Mouse (Mus musculus) lung, adult 2 months (tissue): ENCODE results near the gene Tgoln1. TPM values are rescaled to one million over a fixed set of nuclear protein-coding genes. Genes with fewer than 3 reads are reported as not detected.

Source experiments
- DNase-seq: peaks from one replicate; pipeline ENCODE4 v3.0.0; 2022
- H3K4me1 ChIP-seq: fragments of 200-500 bp; 2 replicates; pipeline ENCODE4 v1.6.1; 2011; ENCODE audit warnings: low read length; ENCODE audit not compliant: control insufficient read depth, insufficient read depth
- H3K4me3 ChIP-seq: fragments of 200-500 bp; replicated peaks from 2 replicates; pipeline ENCODE3; 2011; ENCODE audit warnings: low read depth, mild to moderate bottlenecking, control low read depth, low read length; ENCODE audit errors: extremely low read depth
- CTCF ChIP-seq: fragments of 200-500 bp; IDR thresholded peaks from 2 replicates; pipeline ENCODE4 v1.5.1; 2011; ENCODE audit warnings: mild to moderate bottlenecking, low read length, control low read depth; ENCODE audit not compliant: insufficient read depth
- POLR2A ChIP-seq: fragments of 200-500 bp; IDR thresholded peaks from 2 replicates; pipeline ENCODE4 v1.6.1; 2011; ENCODE audit warnings: low read depth, mild to moderate bottlenecking, control low read depth, low read length, borderline replicate concordance; ENCODE audit errors: extremely low read depth
- WGBS: fragments of 180-500 bp; shearing (Covaris S2); methylation state at CpG from one replicate; pipeline ENCODE4 v1.1.7; 2018; 5-methylcytosine and 5-hydroxymethylcytosine counted together
- polyA plus RNA-seq: library from polyadenylated mRNA; depleted of rRNA; stranded (reverse); fragments of >200 nt; gene quantifications from 2 replicates; pipeline ENCODE4 v1.2.3, GENCODE M21; 2012

The Tgoln1 gene
- polyA plus RNA-seq, 1 experiment: 72.4 TPM

DNA sequence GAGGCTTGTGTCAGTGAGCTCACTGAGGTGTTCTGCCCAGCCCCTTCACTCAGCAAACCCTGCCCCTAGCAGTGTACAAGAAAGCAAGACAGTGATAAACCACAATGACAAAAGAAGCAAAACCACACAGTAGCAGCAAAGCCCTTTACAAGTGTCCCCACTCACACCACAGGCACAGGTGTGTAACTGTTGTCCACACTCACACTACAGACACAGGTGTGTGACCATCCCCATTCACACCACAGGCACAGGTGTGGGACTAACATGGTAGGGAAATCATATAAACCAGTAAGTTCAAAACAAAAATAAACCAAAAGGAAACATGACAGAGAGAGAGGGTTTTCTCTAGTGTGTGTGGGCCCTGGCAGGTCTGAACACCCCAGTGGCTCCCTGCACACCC lies 28.5 kb downstream of the Tgoln1 start:
- TF ChIP-seq CTCF: no peak
- no peak for TF ChIP-seq POLR2A
- H3K4me3 ChIP-seq: no peak overlapping the region
- no peak for DNase-seq
- no peaks in the 10 kb centered on the region for H3K4me1 ChIP-seq

- H3K4me3 ChIP-seq: no peak overlapping the region
- no peaks in the 10 kb centered on the region for H3K4me1 ChIP-seq
- TF ChIP-seq POLR2A: no peak
- no peak for TF ChIP-seq CTCF
- 63% methylated on average over 3 of the region's 3 CpGs for WGBS
- no peak for DNase-seq
These were observed 30.1 kb downstream of the Tgoln1 start for GRCm38 (mm10) chr6:72586701-72587100.

DNA sequence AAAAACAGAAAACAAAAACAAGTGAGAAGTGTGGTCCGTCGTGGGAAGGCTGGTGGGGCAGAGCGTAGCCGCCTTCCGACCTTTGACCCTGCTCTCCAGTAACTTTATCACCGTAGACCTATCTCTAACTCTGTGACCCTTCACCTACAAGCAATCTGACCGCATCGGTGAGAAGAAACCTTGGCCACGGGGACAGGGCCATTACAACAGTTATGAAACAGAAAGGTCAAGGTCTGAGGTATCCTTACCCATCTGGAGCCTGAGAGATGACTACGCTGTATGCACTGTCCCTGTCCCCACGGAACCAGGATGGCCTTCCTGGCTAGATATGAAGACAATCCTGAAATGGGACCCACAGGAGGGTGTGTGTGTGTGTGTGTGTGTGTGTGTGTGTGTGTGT lies 32.6 kb downstream of the Tgoln1 start:
- TF ChIP-seq POLR2A (no peak), CTCF (no peak)
- WGBS: 80% methylated on average over 11 of the region's 11 CpGs
- DNase-seq: no peak
- Histone ChIP-seq H3K4me3 (no peak overlapping the region), H3K4me1 (no peaks in the 10 kb centered on the region)

- no peaks in the 10 kb centered on the region for H3K4me1 ChIP-seq
- H3K4me3 ChIP-seq: no peak overlapping the region
- DNase-seq: no peak
- no peak for TF ChIP-seq POLR2A
- no peak for TF ChIP-seq CTCF
- 74% methylated on average over 4 of the region's 4 CpGs for WGBS
These were observed 33.5 kb downstream of the Tgoln1 start for GRCm38 (mm10) chr6:72583211-72583839.

- H3K4me3 ChIP-seq: no peak overlapping the region
- no peak for DNase-seq
- WGBS: 69% methylated on average over 11 of the region's 11 CpGs
- H3K4me1 ChIP-seq: no peaks in the 10 kb centered on the region
- TF ChIP-seq POLR2A: no peak
- TF ChIP-seq CTCF: no peak
These were observed 35.0 kb downstream of the Tgoln1 start for GRCm38 (mm10) chr6:72581625-72582382.

DNA sequence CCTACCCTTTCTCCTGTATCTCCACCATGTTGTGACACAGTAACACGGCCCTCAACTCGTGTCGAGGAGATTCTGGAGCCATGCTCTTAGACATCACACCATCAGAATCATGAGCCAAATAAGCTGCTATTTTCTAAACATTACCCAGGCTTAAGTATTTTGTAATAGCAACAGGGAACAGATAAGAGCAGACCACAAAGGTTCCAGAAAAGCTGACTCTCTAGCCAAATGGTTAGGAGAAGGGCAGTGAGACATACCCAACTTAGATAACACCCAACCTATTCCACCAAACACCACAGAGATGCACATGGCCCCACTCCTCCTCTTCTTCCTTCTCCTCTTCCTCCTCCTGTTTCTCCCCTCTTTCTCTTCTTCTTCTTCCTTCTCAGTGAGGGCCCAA lies 40.8 kb downstream of the Tgoln1 start:
- TF ChIP-seq CTCF (no peak), POLR2A (no peak)
- WGBS: 96% methylated on average over 3 of the region's 3 CpGs
- DNase-seq: no peak
- H3K4me1 ChIP-seq: no peaks in the 10 kb centered on the region
- H3K4me3 ChIP-seq: no peak overlapping the region

GRCm38 (mm10) chr6:72571826-72572225 lies 45.0 kb downstream of the Tgoln1 start:
- Histone ChIP-seq H3K4me1 (no peaks in the 10 kb centered on the region), H3K4me3 (no peak overlapping the region)
- WGBS: 36% methylated on average over 3 of the region's 3 CpGs
- DNase-seq: no peak
- TF ChIP-seq CTCF (no peak), POLR2A (no peak)

- WGBS: 87% methylated on average over 10 of the region's 10 CpGs
- H3K4me1 ChIP-seq: no peaks in the 10 kb centered on the region
- DNase-seq: no peak
- TF ChIP-seq CTCF (no peak), POLR2A (no peak)
- no peak overlapping the region for H3K4me3 ChIP-seq
These were observed 46.0 kb downstream of the Tgoln1 start for GRCm38 (mm10) chr6:72570644-72571397.

- Histone ChIP-seq H3K4me3 (no peak overlapping the region), H3K4me1 (no peaks in the 10 kb centered on the region)
- no peak for DNase-seq
- 88% methylated on average over 10 of the region's 10 CpGs for WGBS
- TF ChIP-seq CTCF (no peak), POLR2A (no peak)
These were observed 48.1 kb downstream of the Tgoln1 start for GRCm38 (mm10) chr6:72568736-72569135.

DNA sequence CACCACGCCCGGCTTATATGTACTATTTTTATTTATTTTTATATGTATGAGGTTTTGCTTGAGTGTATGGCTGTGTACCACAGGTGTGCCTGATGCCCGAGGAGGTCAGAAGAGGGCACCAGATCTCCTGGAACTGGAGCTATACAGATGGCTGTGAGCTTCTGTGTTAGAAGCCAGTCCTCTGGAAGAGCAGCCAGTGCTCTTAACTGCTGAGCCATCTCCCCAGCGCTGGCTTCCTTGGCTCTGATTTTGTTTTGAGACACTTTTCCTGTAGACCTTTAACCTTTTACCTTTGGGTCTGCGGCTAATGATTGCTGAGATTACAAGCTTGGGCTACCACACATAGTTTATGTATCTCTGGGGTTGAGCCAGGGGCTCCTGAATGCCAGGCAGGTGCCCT lies 49.3 kb downstream of the Tgoln1 start:
- no peak overlapping the region for H3K4me3 ChIP-seq
- DNase-seq: no peak
- 73% methylated on average over 5 of the region's 5 CpGs for WGBS
- H3K4me1 ChIP-seq: no peaks in the 10 kb centered on the region
- no peak for TF ChIP-seq POLR2A
- no peak for TF ChIP-seq CTCF
